Mouse (Mus musculus) ovary, postnatal 10 days (tissue): ENCODE measurements around the gene Gnat1.

Source experiments
- DNase-seq: peaks from one replicate; pipeline ENCODE4 v3.0.0; 2022; ENCODE audit warnings: low spot score

The Gnat1 gene

GRCm38 (mm10) chr9:107674609-107675429, 4.7 kb downstream of the Gnat1 start:
- no peak for DNase-seq

DNA sequence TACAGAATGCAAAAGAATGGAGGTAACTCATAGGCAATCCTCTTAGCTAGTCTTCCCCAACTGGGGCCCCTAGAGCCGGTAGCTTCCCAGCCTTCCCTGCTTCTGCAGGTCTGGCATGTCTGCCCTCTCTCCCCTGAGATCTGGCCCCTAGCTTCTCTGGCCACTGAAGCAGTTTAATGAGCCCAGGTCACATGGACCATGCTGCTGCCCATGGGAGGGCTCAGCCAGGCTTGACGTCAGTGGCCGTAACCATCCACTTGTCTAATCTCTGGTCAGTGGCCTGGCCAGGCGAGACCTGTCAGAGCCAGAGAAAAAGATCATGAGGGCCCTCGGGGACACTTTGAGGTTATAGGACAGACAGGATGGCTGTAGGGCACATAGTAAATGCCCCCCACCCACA, 9.3 kb downstream of the Gnat1 start:
- no peak for DNase-seq

GRCm38 (mm10) chr9:107669480-107669945, 10.0 kb downstream of the Gnat1 start, which contains the start of gene Slc38a3:
TSS of gene Slc38a3 (minus strand) at chr9:107669530.
- no peak for DNase-seq

- DNase-seq: no peak
Observed at GRCm38 (mm10) chr9:107668916-107669315, 10.6 kb downstream of the Gnat1 start.

- DNase-seq: no peak
Observed at GRCm38 (mm10) chr9:107668011-107668410, 11.5 kb downstream of the Gnat1 start.

GRCm38 (mm10) chr9:107667219-107667618, 12.3 kb downstream of the Gnat1 start:
- DNase-seq: no peak

- DNase-seq: no peak
Observed at GRCm38 (mm10) chr9:107666751-107667205, 12.7 kb downstream of the Gnat1 start.

DNA sequence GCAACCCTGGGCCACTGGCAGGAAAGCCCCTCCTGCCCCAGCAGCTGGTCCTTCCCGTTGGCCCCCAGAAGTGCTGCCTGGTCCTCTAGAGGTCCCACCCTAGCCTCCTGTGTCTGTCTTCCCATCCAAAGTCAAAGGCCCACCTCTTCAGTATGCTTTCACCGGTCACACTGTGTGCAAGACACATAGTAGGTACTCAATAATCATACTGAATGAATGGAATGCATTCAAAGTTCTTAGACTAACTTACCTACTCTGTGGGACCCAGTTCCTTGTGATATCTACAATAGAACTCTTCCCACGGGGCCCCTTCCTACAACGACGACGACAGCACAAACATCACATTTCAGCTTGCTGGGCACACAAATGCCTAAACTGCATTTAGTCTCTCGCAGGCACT, 14.2 kb downstream of the Gnat1 start:
- no peak for DNase-seq

DNA sequence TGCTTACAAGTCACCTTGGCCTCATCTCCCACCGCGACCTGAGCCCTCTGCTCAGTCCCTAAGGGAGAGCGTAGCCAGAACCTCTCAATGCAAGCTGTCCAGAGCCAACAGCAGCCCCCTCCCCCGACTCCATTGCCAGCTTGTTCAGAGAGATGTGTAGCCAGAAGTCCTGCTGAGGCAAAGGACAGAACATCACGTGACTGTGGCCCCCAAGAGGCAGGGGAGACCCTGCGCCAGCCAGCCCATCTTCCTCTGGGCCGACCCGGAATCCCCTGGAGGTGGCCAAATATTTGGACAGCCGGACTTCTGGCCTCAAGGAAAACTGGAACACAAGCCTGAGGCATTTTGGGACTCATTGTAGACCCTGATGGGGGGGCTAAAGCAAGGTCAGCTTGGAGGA, 16.0 kb downstream of the Gnat1 start:
- DNase-seq: no peak

- no peak for DNase-seq
Observed at GRCm38 (mm10) chr9:107662342-107662741, 17.2 kb downstream of the Gnat1 start.

DNA sequence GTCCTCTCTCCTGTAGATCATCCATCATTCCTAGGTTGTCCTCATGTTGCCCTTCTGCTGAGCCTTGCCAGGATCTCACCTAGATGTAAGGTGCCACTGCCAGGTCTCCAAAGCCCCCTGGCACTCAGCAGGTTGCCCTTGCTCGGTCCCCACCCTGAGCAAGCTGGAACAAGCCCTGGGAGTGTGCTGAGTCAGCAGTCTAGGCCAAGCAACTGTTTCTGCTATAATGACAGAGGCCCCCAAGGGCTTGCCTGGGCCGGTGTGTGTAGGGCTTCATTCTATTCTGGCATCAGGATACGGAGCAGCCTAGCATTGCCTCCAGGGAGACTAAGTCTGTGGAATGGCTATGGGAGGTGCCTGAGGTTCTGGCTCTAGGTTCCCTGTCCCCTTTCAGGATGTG, 18.7 kb downstream of the Gnat1 start:
- DNase-seq: no peak

DNA sequence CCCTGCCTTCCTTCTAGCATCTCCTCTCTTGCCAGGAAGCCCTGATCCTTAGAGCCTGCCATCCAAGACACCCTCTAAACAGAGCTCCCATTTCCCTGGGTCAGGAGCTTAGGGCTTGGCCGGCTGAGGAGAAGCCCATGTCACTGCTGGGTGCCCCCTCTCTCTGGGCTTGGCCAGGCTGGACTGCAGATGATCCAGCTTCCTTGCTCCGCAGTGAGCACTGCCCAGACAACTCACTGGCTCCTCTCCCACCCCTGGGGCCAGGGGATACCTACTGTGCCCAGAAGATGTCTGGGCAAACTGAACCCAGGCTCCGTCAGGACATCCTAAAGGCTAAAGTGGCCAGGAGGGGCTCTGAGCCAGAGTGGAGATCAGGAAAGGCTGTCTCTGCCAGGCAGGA, 19.6 kb downstream of the Gnat1 start:
- no peak for DNase-seq

- no peak for DNase-seq
Observed at GRCm38 (mm10) chr9:107659551-107659950, 20.0 kb downstream of the Gnat1 start.

DNA sequence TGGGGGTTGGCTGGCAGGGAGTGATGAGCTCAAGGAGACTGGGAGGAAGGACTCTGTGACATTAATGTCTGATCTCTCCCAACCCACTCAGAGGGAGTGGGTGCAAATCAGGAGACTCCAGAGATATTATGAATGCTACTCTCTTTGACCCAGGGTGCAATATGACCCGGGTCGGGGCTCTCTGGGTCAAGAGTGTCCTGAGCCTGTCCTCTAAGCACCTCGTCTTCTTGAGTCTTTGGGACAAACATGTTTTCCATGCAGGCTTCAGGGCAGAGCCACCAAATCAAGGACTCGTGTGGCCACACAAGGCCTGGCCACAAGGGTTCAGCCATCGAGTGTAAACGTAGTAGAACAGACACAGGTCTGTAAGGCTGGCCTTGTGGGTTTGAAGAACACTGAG, 21.4 kb downstream of the Gnat1 start:
- DNase-seq: no peak

DNA sequence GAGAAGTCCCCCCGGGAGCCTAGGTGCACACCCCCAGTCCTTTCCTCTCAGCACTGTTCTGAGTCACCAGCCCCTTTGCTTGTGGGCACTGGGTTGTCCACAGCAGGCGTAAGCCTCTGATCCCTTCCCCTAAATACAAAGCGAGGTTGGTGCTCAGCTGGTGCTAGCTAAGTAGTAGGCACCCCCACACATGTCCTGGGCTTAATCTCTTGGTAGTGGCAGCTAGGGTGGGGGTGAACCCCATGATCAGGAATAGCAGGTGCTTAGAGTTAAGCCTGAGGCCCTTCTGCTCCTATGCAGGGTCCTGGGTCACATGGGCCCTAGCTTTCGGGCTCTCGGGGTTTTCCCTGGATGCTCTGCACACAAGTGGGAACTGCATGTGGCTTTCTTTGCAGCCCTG, 22.4 kb downstream of the Gnat1 start:
- no peak for DNase-seq

DNA sequence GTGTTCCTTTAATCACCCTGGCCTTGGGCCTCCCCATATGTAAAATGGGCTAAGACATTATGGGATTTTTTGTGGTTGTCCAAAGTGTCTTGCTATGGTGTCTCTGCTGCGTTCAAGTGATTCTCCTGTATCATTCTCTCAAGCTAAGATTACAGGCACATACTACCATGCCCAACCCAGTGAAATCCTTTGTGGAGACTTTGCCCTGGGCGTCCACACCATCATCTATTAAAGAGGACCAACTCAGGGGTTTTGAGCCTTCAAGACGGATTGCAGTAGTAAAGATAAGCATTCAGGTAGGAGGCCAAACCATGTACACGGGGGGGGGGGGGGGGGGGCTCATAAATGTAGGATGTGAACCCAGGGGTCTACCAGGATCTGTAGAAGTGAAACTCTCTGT, 24.9 kb downstream of the Gnat1 start:
- no peak for DNase-seq

DNA sequence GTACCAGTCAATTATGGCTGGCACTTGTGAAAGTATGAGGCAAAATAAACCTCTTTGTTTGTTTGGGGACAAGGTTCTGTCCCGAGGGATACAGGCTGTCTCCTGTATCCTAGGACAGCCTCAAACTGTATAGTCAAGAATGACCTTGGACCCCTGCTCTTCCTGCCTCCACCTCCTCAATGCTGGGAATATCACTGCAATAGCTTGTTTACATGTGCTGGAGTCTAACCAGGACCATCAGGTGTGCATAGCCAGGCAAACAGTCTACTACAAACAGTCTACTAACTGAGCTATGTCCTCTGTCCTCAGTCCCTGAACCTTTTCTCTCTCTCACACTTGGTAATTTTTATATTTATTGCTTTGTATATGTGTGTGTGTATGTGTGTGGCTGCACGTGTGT, 26.0 kb downstream of the Gnat1 start:
- no peak for DNase-seq

DNA sequence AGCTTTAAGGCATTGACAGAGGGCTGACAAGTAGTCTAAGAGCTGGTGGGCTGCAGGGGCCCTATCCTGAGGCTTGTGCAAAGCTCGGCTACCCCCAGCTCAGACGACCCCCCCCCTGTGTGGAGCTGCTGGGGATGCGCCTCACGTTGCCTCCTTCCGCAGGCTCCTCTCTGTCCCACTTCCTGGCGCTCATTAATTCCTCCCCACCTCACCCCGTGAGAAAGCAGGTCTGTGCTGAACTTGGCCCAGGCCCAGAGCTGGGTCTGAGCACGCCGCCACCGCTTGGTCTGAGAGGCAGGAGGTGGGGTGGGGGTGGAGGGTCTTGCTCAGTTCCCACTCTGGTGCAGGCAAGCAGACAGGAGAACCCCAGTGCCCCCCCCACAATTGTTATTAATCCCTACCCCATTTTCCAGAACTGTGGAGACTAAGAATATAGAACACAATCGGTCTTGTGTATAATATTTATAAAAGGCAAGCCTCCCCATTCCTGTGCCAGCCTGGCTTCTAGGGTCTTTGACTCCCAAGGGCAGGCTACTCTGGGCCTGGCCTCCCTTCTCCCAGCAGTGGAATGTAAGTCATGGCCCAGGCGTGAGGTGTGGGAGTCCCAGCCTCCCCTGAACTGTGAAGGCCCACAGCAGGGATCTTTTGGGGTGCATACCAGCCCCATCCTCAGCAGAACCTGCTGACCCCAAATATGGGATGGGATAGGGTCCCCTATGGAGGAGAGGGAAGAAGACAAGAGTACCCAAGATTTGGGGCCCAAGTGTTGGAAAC, 28.6 kb downstream of the Gnat1 start:
- no peak for DNase-seq

DNA sequence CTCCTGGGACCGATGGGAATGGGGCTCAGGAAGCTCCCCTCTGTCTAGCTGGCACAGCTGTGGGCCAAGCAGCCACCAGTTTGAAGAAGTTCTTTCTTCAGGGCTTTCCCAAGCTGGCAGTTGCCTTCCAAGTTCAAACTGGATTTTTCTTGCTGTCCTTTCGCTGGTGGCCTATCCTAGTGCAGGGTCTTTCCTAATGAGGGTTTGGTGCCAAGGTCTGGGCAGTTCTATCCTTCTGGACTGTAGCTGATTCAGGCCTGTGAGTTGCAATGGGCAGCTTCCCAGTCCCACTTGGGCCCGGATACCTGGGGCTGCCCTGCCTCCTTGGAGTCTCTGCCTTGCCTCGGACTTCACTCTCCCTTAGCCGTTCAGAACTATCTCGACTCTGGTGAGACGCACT, 29.3 kb downstream of the Gnat1 start:
- DNase-seq: no peak

GRCm38 (mm10) chr9:107648767-107649166, 30.7 kb downstream of the Gnat1 start:
- no peak for DNase-seq

DNA sequence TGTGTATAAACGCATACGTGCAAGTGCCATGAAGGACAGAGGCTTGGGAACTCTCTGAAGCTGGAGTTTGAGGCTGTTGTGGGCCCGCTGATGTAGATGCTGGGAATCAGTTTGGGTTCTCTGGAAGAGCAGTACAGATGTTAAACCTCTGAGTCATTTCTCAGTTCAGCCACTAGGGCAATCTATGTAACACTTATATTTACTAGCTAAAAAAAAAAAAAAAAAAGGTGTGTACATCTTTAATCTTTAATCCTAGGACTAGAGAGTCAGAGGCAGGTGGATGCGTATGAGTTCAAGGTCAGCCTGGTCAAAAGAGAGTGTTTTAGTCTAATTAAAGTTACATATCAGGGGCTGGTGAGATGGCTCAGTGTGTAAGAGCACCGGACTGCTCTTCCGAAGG, 32.5 kb downstream of the Gnat1 start:
- no peak for DNase-seq

GRCm38 (mm10) chr9:107645577-107645976, 33.9 kb downstream of the Gnat1 start:
- no peak for DNase-seq

DNA sequence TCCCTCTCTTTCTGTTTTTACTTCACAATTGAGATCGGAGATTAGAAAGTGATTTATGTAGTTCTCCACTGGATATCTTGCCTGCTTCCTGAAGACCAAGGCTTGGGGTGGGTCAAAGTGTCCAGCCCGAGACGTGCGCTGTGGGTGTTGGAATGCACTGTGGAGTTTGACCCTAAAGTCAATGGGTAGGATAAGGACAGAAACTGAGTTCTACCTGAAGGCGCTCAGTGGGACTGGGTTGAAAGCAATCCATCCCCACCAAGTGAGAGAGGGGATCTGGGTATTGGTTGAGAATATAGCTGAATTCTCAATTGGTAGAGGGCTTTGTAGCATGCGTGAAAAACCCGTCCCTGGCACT, 34.4 kb downstream of the Gnat1 start:
- DNase-seq: no peak
